Mouse (Mus musculus): Measurements from ENCODE around the gene Pilra.

DNA sequence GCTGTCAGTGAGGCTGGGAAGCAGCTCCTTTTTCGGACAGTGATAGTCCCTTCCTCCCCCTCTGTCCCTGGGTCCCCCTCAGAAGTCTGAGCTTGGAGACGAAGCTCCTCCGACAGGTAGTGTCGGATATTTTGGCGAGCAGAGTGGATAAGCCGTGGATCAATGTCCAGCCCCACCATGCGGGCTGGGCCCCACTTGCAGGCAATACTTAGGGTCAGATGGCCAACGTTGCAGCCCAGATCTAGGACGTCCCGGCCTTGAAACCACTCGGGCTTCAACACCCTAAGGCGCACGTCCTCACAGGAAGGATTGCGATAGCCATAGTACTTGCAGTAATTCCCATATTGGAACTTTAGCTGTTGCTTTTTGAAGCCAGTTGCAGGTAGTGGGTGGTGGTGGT lies 51.5 kb downstream of the Pilra start:
- TF ChIP-seq CTCF (IDR thresholded peaks at IDR 0.05 in 2 of 3, conservative IDR thresholded peaks at IDR 0.05 in 1 of 3; ENCODE audit: control insufficient read depth in 1 of 3, insufficient read depth in 1 of 3, low read depth in 2 of 3, low read length in 3 of 3, poor library complexity in 1 of 3, severe bottlenecking in 1 of 3) = no peak
- TF ChIP-seq MXI1 (IDR thresholded peaks at IDR 0.05; ENCODE audit: low read depth, low read length) = no peak
- TF ChIP-seq HCFC1 (IDR thresholded peaks at IDR 0.05; ENCODE audit: low read depth, low read length) = no peak
- TF ChIP-seq BHLHE40 (IDR thresholded peaks at IDR 0.05; ENCODE audit: borderline replicate concordance, low read depth, low read length) = no peak
- no peak for TF ChIP-seq POLR2A (IDR thresholded peaks at IDR 0.05; ENCODE audit: control insufficient read depth in 1 of 2, insufficient read depth in 1 of 2, low read depth in 1 of 2, low read length in 2 of 2, poor library complexity in 1 of 2)
- TF ChIP-seq MAX (IDR thresholded peaks at IDR 0.05; ENCODE audit: low read length) = no peak
- TF ChIP-seq ZC3H11A (IDR thresholded peaks at IDR 0.05; ENCODE audit: low read depth, low read length) = no peak
- no peak for TF ChIP-seq GATA1 (IDR thresholded peaks at IDR 0.05; ENCODE audit: low read depth, low read length)
- TF ChIP-seq MYC (IDR thresholded peaks at IDR 0.05; ENCODE audit: low read depth, low read length) = no peak
- TF ChIP-seq KAT2A (conservative IDR thresholded peaks at IDR 0.05; ENCODE audit: low read depth, low read length) = no peak
- TF ChIP-seq ZMIZ1 (IDR thresholded peaks at IDR 0.05; ENCODE audit: low read depth, low read length) = no peak

Data from MEL (cell line).